Mouse (Mus musculus): Measurements from ENCODE around the gene Cggbp1. TPM values are rescaled to one million over a fixed set of nuclear protein-coding genes. Genes with fewer than 3 reads are reported as not detected.

Cggbp1 gene
- 6.0 and 6.1 TPM in 2 replicates for polyA plus RNA-seq (2012; rRNA removed)

GRCm38 (mm10) chr16:64851563-64852362 lies at the start of gene Cggbp1, which contains the start of gene Zfp654:
Gene Cggbp1 (plus strand): TSS chr16:64851996.
Gene Zfp654 (minus strand): TSS chr16:64851652.

Other genes with a start within 250 kb of the Cggbp1 start
- not detected in 2 replicates for gene Csnka2ip, start 249.6 kb upstream of the Cggbp1 start, polyA plus RNA-seq (2012; rRNA removed)
- 2.6 and 3.8 TPM in 2 replicates for gene 4930453N24Rik, start 80.8 kb upstream of the Cggbp1 start, polyA plus RNA-seq (2012; rRNA removed)
- gene Zfp654, start 344 bp upstream of the Cggbp1 start, polyA plus RNA-seq (2012; rRNA removed), result 0.45 and 0.51 TPM in 2 replicates

Measured in colon, adult 2 months (tissue).